Mouse (Mus musculus) kidney, adult 9 months (tissue): ENCODE data around the gene Fez1.

ENCODE experiments used
- DNase-seq: peaks from one replicate; pipeline ENCODE4 v3.0.0; 2022

Gene Fez1

DNA sequence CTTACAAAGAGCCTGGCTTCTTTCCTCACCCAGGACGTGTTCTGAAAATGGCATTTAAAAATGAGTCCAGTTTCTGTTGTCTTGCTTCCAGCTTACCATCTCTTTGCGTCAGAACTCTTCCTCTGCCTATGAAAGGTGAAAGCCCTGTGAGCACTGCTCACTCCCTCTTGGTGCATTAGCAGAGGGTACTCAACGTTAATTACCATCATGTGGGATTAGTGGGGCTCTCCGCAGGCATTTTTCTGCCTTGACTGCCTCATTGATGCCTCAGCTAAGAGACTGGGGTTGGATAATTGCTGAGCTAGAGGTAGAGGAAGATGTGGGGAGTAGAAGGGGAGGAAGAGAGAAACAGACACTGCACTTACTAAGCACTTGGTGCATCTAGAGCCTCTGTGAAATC lies 24.7 kb downstream of the Fez1 start:
- no peak for DNase-seq

DNA sequence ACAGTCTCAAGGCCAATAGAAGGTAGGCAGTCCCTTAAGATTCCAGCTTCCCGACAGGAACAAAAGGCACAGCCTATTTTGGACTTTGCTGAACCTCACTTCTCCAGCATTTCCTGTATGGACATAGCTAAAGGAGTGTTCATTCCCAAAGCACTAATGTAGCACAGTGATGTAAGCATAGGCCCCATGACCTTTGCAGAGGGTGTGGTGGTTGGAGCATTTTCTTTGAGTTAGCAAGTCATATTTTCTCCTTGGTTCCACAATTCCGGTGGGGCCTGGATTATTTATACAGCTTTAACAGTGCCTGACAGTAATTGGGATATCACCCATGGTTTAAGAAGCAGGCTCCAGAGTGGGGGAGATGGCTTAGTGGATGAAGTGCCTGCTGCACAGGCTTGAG lies 27.0 kb downstream of the Fez1 start:
- no peak for DNase-seq

DNA sequence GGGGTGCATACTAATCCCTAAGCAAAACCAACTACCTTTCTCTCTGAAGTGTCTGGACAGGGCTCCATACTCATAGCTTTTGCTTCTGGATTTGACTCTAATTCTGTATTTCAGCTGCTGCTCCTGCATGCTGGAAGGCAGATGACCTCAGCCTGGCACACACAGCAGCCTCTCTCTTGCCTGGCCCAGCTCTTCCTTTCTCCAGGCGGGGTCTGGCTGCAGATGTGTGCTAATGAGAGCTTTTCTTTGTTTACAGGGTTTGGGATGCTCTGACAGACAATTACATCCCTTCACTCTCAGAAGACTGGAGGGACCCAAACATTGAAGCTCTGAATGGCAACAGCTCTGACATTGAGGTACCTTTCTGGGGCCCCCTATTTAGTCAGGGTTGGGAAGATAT lies 28.4 kb downstream of the Fez1 start:
- no peak for DNase-seq

DNA sequence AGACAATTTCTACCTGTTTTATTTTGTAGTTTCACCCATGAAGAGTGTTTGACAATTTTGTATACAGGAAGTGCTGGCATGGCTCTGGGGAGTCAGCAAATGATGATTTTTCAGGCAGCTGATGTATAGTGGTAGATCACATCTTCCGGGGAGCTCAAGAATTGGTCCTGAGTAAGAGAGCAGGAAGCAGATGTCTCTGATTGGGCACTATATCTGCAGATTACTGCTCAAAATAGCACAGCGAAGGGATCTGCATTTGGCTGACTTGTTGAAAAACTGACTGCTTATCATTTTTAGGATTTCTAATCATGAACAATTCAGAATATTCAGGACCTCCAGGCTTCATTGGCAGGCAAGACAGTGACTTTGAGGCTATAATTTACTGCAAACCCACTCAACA lies 30.5 kb downstream of the Fez1 start:
- no peak for DNase-seq

DNA sequence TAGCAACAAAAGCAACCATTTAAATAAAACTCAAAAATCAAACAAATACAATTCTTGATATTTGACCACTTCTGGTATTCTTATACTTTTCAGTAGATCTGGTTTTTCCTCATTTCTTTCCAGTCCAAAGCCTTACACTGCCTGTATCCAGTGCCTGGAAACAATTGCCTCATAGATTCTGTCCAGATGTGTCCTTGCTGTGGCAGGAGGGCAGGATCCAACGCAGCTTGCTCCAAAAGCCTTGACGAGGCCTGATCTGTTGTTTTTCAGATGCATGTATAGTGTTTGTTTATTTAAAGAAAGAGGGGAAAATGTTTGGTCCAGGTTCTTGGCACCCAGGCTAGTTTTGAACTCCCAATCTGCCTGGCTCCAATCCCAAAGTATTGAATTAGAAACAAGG lies 34.7 kb downstream of the Fez1 start:
- no peak for DNase-seq

DNA sequence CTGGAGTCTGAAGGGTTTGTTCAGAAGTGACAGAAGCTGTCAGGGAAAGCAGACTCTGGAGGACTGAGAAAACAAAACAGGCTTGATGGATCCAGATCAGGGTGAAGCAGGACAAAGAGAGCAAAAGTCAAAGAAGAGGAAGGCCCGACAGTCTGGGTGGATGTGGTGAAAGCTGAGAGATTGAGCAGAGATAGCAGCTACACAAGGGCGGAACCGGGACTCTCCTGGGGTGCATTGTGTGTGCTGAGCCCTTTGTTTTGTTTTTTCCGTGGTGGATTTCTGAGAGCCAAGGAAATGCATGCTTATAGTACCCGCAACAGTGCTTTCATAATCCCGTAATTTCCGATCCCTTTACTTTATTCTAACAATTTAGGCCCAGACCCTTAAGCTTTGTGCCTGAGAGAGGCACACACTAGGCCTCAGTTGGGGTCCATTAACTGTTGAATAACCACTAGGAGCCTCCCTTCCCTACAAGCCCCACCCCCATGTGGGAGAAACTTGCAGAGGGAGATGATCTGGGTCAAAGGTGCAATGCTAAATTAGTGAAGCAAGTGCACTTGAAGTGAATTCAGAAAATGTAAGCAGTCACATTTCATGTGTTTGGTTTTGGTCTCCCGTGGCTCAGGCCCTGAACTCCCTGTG lies 35.9 kb downstream of the Fez1 start:
- DNase-seq: no peak

DNA sequence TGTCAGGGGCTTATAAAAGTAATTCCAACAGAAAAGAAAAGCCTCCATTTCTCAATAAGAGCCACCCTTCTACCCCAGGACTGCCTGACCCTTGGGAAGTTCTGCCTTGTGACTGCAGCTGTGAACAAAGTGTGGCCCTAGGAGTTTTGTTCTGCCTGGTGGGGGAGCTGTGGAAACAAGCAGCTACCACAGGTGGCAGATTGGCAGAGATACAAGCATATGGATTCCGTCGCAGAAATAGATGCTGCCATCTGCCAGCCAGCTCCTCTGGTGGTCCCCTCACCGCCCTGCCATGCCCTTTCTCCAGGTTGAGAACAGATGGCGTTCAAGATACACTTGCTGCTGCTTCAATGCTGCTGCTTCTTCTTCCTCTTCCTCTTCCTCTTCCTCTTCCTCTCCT lies 37.0 kb downstream of the Fez1 start:
- DNase-seq: no peak

DNA sequence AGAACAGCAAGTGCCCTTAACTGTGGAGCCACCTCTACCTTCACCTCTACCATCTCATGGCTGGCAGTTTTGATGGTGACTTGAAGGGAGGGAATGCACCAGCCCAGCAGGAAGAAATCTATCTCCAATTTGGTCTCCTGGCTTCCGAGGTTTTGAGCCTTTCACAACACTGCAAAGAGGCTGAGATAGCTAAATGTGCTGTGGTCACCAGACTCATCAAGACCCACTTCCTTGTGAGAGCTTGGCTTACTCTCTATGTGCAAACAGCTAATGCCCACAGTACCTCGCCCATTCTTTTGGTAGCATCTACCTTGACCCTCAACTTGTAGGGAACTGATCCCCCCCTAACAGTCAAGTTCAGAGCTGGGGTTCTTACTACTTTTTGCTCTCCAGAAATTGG lies 40.9 kb downstream of the Fez1 start:
- DNase-seq: no peak

DNA sequence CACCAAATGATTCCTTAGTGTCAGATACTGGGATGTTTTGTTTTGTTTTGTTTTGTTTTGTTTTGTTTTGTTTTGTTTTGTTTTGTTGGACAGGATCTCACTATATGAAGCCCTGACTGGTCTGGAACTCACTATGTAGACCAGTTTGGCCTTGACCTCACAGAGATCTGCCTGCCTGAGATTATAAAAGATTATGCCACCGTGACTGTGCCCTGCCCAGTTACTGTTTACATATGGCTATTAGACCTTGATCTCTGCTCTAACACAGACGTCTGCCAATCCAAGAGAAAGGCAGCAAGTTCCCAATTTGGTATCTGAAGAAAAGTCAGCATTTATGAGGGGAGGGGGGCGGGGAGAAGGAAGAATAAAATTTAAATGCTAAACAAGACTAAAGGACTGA lies 42.0 kb downstream of the Fez1 start:
- no peak for DNase-seq

DNA sequence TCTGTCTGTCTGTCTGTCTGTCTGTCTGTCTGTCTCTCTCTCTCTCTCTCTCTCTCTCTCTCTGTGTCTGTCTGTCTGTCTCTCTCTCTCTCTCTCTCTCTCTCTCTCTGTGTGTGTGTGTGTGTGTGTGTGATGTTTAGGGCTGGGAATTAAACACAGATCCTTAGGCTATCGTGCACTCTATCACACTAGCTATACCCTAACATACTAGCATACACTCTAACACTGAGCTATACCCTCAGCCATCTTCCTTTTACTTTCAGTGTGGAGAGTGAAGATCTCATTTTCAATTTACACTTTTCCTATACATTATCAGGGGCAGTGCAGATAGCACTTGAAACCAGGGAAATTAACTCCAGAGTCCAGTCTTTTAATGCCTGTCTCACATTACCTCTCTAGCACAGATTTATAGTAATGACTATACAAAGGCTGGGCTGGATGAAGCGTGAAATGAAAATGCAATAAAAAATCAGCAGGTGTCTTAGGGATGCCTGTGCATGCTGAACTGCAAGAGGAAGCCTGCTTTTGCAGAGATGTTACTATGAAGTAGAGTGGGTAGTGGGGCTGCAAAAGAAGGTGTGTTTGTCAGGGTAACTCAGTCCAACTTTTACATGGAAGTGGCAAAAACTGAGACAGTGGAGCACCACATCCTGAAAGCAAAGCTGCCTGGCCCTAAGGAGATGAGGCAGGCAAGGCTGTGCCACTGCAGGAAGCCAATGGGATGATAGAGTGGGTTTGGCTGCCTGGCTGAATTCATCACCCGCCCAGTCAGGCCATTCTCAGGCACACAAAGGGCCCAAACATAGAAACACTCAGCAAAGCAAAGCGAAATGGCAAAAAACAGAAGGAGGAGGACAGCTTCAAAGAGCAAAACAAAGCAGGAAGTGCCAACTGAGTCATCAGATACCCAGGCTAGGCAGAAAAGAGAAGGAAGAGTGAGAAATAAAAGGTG lies 43.5 kb downstream of the Fez1 start:
- no peak for DNase-seq

DNA sequence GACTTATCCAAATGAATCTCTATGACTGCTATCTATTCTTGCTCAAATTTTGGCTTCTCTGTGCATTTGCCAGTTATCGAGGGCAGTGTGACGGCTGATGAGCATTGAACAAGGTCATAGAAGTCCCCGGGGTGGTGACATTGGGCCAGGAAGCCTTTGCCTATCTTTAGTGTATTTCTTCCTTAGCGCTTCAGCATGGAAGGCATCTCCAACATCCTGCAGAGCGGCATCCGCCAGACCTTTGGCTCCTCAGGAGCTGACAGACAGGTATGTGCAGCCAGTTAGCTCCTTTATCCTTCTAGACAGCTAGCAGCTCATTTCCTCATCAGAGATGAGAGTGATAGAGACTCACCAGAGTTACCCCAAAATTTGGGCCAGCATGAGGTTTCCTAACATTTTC lies 47.0 kb downstream of the Fez1 start:
- no peak for DNase-seq

DNA sequence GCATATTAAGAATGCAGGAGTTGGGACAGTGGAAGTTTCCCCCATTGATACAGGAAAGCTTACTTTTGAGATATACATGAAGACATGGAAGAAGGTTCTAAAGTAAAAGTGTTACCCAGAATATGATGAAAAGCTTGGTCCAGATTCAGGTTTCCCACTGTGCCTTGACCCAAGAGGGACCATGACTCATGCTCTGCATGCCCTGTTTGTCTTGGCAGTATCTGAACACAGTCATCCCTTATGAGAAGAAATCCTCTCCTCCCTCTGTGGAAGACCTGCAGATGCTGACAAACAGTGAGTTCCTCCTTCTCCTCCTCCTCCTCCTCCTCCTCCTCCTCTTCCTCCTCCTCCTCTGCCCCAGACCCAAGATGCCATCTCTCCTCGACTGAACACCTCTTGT lies 48.6 kb downstream of the Fez1 start:
- no peak for DNase-seq

DNA sequence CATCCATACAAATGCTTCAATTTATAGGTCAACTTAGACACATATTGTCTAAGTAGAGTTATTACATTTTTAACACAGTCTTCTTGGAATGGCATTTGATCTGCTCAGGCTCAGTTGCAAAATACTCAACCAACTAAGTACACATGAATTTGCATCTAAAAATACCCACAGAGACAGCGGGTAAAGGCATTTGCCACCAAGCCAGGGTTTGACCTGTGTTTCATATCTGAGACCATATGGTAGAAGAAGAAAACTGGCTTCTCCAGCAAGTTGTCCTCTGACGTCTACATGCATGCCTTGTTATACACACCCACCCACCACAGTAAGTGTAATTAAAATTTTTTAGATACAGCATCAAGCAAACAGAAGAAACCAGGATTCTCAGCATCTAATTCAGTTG lies 52.1 kb downstream of the Fez1 start:
- DNase-seq: no peak

DNA sequence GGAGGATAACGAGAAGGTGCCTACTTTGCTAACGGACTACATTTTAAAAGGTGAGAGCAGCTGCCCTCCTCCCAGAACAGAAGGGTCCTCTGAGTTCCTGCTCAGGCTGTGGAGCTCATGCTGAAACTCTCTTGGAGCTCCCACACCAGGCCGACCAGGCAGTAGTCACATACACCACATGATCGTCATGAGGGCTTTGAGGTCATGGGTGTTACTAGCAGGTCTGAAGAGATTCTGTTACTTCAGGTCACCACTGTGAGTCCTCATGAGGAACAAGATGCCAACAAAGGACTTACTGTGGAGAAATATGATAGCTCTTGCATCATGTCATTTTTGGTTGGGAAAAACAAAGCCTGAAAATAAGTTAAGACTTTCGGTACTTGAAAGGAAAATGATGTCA lies 54.6 kb downstream of the Fez1 start:
- DNase-seq: no peak

DNA sequence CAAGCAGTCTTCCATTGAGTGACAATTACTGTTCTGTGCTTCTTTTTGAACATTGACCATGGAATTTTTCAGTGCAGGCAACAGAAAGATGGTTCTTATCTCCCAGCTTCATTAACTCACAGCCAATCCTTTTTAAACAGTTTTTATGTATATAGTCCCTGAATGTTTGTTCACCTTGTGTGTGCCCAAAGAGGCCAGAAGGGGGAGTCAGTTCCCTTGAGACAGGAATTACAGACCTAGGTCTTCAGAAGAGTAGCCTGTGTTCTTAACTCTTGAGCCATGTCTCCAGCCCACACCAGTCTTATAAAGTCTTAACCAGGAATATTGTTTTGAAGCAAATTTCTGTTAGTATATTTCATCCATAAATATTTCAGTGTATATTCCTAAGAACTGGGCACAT lies 55.1 kb downstream of the Fez1 start:
- no peak for DNase-seq

DNA sequence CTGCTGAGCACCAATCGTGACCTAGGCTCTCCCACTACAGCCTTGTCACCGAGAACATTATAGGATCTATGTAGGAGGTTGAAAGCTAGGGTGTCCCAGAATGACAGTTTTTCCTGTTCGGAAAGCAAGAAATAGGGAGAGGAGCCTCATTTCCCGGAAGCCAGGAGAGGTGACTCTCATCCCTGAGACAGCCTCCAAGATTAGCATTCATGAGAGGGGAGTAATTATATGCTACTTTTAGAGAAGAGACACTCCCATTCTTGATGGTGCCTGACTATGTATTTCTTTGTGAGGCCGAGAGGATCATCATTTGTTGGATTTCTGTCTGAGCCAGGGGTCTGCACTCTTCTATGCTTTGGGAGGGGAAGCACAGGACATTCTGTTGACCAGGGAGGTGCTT lies 60.0 kb downstream of the Fez1 start:
- DNase-seq: no peak

DNA sequence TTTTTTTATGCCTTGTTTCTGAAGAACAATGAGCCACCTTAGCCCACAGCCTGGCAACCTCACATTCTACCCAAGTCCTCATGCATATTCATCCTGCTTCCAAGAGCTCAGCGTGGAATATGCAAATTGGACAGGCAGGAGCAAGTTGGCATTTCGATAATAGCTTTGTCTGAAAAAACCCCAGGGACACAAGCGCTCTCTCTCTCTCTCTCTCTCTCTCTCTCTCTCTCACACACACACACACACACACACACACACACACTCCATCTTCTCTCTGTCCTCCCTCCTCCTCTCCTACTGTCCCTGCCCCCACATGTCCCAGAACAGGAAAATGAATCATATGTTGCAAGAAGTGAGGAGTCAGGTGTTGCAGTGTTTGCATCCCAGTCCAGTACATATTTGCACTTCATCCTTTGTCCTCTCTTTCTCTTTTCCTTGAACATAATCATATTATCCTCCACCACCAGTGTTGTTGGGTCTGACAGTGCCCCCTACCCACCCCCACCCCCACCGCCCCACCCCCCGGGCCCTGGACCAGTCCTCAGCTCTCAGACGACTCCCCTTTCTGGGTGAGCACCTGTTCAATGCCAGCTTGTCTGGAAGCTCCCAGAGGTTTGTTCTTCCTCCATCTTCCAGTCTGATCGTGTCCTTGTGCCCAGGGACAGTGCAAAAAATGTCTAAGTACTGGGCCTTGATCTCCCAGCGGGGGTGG lies 60.5 kb downstream of the Fez1 start:
- DNase-seq: no peak

DNA sequence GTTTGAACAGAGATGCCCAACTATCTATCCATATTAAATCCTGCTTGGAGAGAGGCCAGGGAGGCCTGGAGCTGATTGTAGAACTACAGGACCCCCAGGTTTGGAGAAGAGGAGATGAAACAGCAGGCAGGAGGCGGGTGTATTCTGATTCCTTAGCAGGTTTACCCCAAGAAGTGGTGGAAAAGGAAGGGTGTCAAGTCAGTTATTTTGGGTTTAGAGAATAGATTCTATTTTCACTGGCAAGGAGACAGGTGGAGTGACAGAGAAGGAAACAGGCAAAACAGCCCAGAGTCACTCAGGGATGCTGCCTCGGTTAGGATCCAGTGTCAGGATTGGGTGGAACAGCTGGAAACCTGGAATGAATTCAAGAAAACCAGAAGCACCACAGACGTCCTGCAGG lies 61.9 kb downstream of the Fez1 start:
- no peak for DNase-seq

DNA sequence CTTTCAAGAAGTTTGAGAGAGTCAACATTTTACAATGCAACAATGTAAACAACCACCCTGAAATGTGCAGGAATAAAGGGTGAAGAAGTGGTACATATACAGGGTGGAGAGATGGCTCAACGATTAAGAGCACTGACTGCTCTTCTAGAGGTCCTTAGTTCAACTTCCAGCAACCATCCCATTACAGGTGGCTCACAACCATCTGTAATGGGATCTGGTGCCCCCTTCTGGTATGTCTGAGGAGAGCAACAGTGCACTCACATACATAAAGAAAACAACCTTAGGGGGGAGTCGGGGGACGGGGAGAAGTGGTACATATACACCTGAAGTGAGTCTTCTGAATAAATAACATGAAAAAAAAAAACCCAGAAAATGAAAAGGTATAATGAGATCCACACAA lies 63.6 kb downstream of the Fez1 start:
- DNase-seq: peak; percentile 37

DNA sequence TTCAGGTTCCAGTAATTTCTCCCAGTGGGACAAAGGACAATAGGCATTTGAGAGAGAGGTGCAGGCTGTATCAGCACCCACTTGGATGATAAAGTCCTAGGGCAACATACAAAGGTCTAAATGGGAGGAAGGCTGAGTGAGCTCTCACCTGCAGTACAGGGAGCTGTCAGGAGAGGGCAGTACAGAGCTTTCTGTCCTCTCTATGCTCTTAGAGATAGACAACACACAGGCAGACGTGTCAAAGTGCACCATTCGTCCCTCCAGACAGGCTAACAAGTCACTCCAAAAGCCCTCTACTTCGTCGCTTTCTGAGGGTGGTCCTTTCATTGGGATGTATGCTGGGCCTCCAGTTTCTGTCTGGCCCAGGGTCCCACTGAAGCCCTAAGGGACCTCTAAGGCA lies 68.9 kb downstream of the Fez1 start:
- peak; percentile 20 for DNase-seq

DNA sequence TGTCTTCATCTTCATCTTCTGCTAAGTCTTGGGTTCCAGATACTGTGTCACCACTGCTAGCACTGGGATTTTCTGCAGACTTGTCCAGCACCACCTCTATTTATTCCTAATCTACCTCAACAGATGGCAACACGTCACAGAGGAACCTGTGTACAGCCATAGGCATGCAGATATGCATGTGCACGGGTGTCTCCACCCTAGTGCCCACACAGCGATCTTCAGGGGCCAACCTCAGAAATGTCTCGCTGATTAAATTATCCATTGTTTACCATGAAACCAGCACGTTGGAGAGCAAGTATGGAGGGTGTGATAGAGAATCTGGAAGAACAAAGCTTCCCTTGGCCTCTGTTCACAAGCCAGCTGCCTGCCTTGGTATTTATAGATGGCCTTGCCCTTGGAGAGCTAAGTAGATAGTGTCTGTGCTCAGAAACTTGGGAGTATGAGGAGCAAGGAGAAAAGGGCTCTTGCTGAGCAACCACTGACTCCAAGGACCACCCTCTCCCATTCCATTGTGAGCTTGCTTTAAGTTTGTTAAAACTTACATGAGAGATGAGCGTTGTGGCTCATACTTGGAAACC lies 71.8 kb downstream of the Fez1 start:
- no peak for DNase-seq

DNA sequence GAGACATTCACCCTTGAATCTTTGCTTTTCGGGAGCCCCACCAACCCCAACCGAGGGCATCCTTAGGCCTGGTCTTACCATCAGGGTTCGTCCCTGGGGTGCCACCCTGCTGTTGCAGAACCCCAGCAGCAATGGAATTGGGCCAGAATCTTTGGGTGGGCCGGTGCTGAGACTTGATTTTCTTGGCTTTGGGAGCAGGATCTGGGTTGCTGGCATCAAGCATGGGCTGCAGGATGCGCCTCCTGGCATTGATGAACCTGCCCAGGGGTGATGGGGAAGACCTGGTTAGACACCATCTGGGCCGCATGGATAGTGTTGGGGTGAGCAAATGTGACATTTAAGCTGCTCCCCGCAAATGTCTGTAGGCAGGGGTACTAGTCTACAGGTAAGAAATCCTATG lies 72.6 kb downstream of the Fez1 start:
- no peak for DNase-seq

DNA sequence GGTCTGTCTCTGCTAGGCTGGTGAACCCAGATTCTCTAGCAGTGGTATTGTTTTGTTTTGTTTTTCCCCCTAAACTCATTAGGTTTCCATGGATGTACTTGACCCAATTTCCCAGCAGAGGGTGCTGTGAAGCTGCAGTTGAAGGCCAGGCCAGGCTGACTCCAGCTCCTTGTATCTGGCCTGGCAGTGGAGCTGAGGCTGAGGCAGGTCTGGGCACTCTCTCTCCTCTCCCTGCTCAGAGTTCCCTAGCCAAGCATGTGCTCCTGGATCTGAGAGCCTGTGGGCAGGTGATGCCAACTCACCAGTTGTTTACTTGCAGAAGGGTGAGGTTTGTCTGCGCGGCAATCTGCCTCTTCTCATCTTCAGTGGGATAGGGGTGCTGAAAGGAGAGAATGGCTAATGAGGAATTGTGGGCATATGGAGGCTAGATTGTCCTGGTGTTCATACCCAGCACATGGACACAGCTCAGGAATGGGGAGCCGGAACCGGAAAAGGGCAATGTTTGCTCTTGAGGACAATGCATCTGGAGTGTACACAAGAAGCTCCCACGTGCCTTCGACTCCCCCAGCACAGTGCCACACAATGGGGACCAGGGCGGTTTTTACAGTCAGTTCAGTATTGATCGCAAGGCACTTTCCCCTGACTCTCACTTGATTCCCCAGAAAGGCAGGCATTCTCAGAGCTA lies 73.5 kb downstream of the Fez1 start:
- peak; percentile 35 for DNase-seq
